Mouse (Mus musculus): ENCODE measurements at regions not wholly inside any gene's neighbourhood (a gene's known extent, or its start where the extent isn't known, plus 50 kb on each side); places are given as distances from the start of the nearest gene placed in this dataset.

DNA sequence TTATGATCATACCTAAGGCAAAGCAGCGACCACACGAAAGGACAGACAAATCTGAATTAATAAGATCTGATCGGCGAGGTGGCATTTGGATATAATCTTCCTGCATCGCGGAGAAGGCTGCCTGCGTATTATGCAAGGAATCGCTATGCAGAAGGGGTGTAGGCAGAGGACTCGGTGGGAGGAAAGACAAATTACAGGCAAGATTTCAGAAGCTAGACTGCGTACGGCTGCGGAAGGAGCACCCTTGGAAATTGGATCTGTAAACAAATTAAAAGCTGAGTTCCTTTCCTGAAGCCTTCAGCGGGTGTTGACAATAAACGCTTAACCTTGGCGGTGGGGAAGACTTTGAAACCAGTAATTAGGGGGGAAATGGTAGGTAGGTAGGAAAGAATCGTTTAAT lies 257.3 kb downstream of the Barhl2 start:
- 48% methylated on average over 16 of the region's 16 CpGs for WGBS
- peak; percentile 19 for DNase-seq (ENCODE audit: low spot score)
- ATAC-seq (ENCODE audit: low read depth) = no peak
- Histone ChIP-seq H3K36me3 (ENCODE audit: control insufficient read depth, insufficient read depth, low read length) (no peaks in the 10 kb centered on the region), H3K27ac (replicated peaks; ENCODE audit: low read depth, low read length) (no peak overlapping the region), H3K9ac (ENCODE audit: low read depth, low read length) (no peak overlapping the region), H3K4me3 (ENCODE audit: low read depth, low read length) (no peak overlapping the region), H3K9me3 (ENCODE audit: control insufficient read depth, low read length) (no peaks in the 10 kb centered on the region), H3K4me1 (ENCODE audit: control insufficient read depth, insufficient read depth, low read length) (peaks cover under 1% of the 10 kb centered on the region; the same call in 1 of the 2 replicates), H3K4me2 (ENCODE audit: low read depth, low read length) (peak overlapping the region; percentile 6; the same call in 1 of the 2 replicates), H3K27me3 (replicated peaks; ENCODE audit: control insufficient read depth, insufficient read depth, low read length) (no peaks in the 10 kb centered on the region)

DNA sequence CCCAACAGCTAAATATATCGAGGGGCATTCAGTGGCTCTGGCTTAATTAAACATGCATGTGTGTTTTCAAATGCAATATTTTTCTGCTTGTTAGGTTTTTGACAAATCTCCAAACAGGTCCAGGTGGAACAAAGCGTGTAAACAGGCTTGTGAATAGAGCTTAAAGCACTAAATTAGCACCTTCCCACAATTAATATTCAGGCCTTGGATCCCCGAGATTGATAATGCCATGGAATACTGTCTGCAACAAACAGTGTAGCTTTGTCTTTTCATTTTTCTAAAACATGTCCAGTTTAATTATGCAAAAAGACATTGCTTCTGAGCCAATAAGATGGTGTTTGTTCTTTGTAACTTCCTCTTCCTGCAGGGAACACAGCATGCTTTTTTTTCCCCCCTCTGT lies 258.9 kb downstream of the Barhl2 start:
- H3K9ac ChIP-seq (ENCODE audit: low read depth, low read length) = no peak overlapping the region
- H3K4me1 ChIP-seq (ENCODE audit: control insufficient read depth, insufficient read depth, low read length) = no peaks in the 10 kb centered on the region
- WGBS = 74% methylated on average over 3 of the region's 3 CpGs
- no peak overlapping the region for H3K27ac ChIP-seq (replicated peaks; ENCODE audit: low read depth, low read length)
- no peak overlapping the region for H3K4me2 ChIP-seq (ENCODE audit: low read depth, low read length)
- ATAC-seq (ENCODE audit: low read depth) = no peak
- H3K9me3 ChIP-seq (ENCODE audit: control insufficient read depth, low read length) = no peaks in the 10 kb centered on the region
- H3K36me3 ChIP-seq (ENCODE audit: control insufficient read depth, insufficient read depth, low read length) = no peaks in the 10 kb centered on the region
- no peak for DNase-seq (ENCODE audit: low spot score)
- H3K4me3 ChIP-seq (ENCODE audit: low read depth, low read length) = no peak overlapping the region
- H3K27me3 ChIP-seq (replicated peaks; ENCODE audit: control insufficient read depth, insufficient read depth, low read length) = no peaks in the 10 kb centered on the region

DNA sequence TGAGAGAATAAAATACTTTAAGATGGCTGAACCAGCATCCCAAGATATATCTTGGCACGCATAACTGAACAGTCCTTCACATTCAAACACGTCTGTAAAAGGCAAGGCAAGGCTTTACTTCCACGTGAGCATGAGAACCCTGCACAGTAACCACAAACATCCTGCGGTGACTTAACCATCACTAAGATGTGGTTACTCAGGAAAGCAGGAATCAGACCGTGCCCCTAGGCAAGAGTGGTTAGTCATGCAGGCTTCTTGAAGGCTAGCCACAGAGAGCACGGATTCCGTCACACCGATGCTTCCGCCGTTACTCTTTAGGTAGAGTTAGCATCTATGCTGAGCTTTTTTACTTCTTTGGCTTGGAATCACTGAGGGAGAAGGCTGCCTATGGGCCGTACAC lies 266.8 kb downstream of the Barhl2 start:
- Histone ChIP-seq H3K9me3 (ENCODE audit: control insufficient read depth, low read length) (no peaks in the 10 kb centered on the region), H3K4me2 (ENCODE audit: low read depth, low read length) (no peak overlapping the region), H3K4me1 (ENCODE audit: control insufficient read depth, insufficient read depth, low read length) (no peaks in the 10 kb centered on the region), H3K27ac (replicated peaks; ENCODE audit: low read depth, low read length) (no peak overlapping the region), H3K27me3 (replicated peaks; ENCODE audit: control insufficient read depth, insufficient read depth, low read length) (no peaks in the 10 kb centered on the region), H3K4me3 (ENCODE audit: low read depth, low read length) (no peak overlapping the region), H3K9ac (ENCODE audit: low read depth, low read length) (no peak overlapping the region), H3K36me3 (ENCODE audit: control insufficient read depth, insufficient read depth, low read length) (no peaks in the 10 kb centered on the region)
- peak; percentile 48 for DNase-seq (ENCODE audit: low spot score)
- ATAC-seq (ENCODE audit: low read depth) = no peak
- WGBS = 68% methylated on average over 11 of the region's 11 CpGs

DNA sequence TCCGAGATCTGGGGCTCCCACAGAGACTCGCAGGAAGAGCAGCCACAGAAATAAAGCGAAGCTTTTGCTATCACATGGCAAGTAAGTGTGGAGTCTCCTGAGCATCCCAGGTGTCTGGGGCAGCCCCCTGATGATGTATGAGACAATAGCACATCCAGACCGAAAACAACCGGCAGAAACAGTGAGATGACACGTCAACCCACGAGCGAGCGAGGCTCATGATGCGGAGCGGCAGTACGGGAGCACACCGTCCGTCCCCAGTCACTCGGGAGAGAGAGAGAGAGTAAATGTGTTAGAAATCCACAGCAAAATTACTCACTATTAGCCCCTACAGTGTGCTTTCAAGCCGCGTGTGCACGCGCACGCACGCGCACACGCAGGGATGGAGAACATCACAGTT lies 276.2 kb downstream of the Barhl2 start:
- no peak overlapping the region for H3K4me3 ChIP-seq (ENCODE audit: low read depth, low read length)
- no peak overlapping the region for H3K9ac ChIP-seq (ENCODE audit: low read depth, low read length)
- no peaks in the 10 kb centered on the region for H3K27me3 ChIP-seq (replicated peaks; ENCODE audit: control insufficient read depth, insufficient read depth, low read length)
- WGBS = 89% methylated on average over 23 of the region's 23 CpGs
- no peak overlapping the region for H3K4me2 ChIP-seq (ENCODE audit: low read depth, low read length)
- H3K4me1 ChIP-seq (ENCODE audit: control insufficient read depth, insufficient read depth, low read length) = no peaks in the 10 kb centered on the region
- no peaks in the 10 kb centered on the region for H3K36me3 ChIP-seq (ENCODE audit: control insufficient read depth, insufficient read depth, low read length)
- no peak for ATAC-seq (ENCODE audit: low read depth)
- H3K9me3 ChIP-seq (ENCODE audit: control insufficient read depth, low read length) = peaks cover 5% of the 10 kb centered on the region; the same call in 1 of the 2 replicates
- no peak overlapping the region for H3K27ac ChIP-seq (replicated peaks; ENCODE audit: low read depth, low read length)
- no peak for DNase-seq (ENCODE audit: low spot score)

DNA sequence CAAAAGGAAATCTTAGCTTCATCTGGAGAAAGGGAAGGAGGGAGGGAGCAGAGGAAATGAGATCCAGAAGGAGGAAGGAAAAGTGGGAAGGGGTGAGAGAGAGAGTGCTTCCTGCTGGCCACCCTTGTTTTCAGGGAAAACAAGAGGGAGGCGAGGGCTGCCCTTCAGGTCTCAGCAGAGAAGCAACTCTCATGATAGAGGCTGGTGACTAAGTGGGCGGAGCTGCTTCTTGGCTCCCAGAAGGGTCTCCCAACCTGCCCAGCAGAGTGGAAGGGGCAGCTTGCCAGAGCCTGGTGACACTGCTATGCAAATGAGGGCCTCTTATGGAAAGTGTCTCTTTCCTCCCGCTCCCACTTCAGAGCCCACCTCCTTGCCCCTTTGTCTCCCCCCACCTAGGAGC lies 285.8 kb downstream of the Barhl2 start:
- Histone ChIP-seq H3K4me2 (ENCODE audit: low read depth, low read length) (no peak overlapping the region), H3K9ac (ENCODE audit: low read depth, low read length) (no peak overlapping the region), H3K36me3 (ENCODE audit: control insufficient read depth, insufficient read depth, low read length) (no peaks in the 10 kb centered on the region), H3K9me3 (ENCODE audit: control insufficient read depth, low read length) (no peaks in the 10 kb centered on the region), H3K27ac (replicated peaks; ENCODE audit: low read depth, low read length) (no peak overlapping the region), H3K4me3 (ENCODE audit: low read depth, low read length) (no peak overlapping the region), H3K4me1 (ENCODE audit: control insufficient read depth, insufficient read depth, low read length) (peaks cover 5% of the 10 kb centered on the region; the same call in 1 of the 2 replicates), H3K27me3 (replicated peaks; ENCODE audit: control insufficient read depth, insufficient read depth, low read length) (no peaks in the 10 kb centered on the region)
- DNase-seq (ENCODE audit: low spot score) = peak; percentile 32
- ATAC-seq (ENCODE audit: low read depth) = no peak
- WGBS = 15% methylated on average over 3 of the region's 3 CpGs

DNA sequence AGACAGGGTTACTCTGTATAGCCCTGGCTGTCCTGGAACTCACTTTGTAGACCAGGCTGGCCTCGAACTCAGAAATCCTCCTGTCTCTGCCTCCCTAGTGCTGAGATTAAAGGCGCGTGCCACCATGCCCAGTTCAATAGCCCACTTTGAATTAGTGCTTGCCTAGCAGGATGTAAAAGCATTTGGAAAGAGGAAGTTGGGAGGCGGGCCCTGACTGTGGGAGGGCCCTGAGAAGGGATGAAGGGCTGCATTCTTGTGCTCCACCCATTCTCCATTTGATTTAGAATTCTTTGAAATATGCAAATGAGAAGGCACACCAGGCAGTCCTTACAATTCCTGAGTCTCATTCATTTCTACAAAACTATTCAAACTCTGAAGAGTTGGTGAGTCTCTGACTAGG lies 287.6 kb downstream of the Barhl2 start:
- H3K4me2 ChIP-seq (ENCODE audit: low read depth, low read length) = no peak overlapping the region
- ATAC-seq (ENCODE audit: low read depth) (no peak), DNase-seq (ENCODE audit: low spot score) (no peak)
- H3K36me3 ChIP-seq (ENCODE audit: control insufficient read depth, insufficient read depth, low read length) = no peaks in the 10 kb centered on the region
- H3K9me3 ChIP-seq (ENCODE audit: control insufficient read depth, low read length) = no peaks in the 10 kb centered on the region
- H3K27ac ChIP-seq (replicated peaks; ENCODE audit: low read depth, low read length) = no peak overlapping the region
- no peaks in the 10 kb centered on the region for H3K27me3 ChIP-seq (replicated peaks; ENCODE audit: control insufficient read depth, insufficient read depth, low read length)
- no peak overlapping the region for H3K4me3 ChIP-seq (ENCODE audit: low read depth, low read length)
- 96% methylated on average over 4 of the region's 4 CpGs for WGBS
- peaks cover 5% of the 10 kb centered on the region; the same call in 1 of the 2 replicates for H3K4me1 ChIP-seq (ENCODE audit: control insufficient read depth, insufficient read depth, low read length)
- no peak overlapping the region for H3K9ac ChIP-seq (ENCODE audit: low read depth, low read length)

DNA sequence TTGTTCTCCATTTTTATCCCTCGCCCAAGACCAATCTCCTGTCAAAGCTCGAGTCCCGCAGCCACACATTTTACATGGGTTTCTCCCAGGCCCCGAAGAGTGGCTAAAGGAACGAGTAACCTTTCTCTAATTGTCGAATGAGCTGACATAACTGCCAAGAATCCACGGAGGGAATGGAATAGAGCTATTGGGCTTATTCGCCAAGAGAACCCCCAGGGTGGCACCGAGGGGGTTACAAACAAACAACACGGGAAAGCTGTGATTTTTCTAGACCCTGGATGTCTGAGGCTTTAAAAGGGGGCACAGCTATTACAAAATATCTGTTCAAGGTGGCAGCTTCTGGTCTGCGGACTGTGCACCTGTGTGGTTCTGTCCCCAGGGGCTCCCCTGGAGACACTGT lies 290.4 kb downstream of the Barhl2 start:
- no peak overlapping the region for H3K27ac ChIP-seq (replicated peaks; ENCODE audit: low read depth, low read length)
- H3K9me3 ChIP-seq (ENCODE audit: control insufficient read depth, low read length) = no peaks in the 10 kb centered on the region
- peaks cover 10% of the 10 kb centered on the region; the same call in 1 of the 2 replicates for H3K4me1 ChIP-seq (ENCODE audit: control insufficient read depth, insufficient read depth, low read length)
- no peaks in the 10 kb centered on the region for H3K36me3 ChIP-seq (ENCODE audit: control insufficient read depth, insufficient read depth, low read length)
- ATAC-seq (ENCODE audit: low read depth) = no peak
- H3K4me3 ChIP-seq (ENCODE audit: low read depth, low read length) = no peak overlapping the region
- H3K27me3 ChIP-seq (replicated peaks; ENCODE audit: control insufficient read depth, insufficient read depth, low read length) = no peaks in the 10 kb centered on the region
- 79% methylated on average over 11 of the region's 11 CpGs for WGBS
- H3K4me2 ChIP-seq (ENCODE audit: low read depth, low read length) = no peak overlapping the region
- H3K9ac ChIP-seq (ENCODE audit: low read depth, low read length) = no peak overlapping the region
- DNase-seq (ENCODE audit: low spot score) = no peak

DNA sequence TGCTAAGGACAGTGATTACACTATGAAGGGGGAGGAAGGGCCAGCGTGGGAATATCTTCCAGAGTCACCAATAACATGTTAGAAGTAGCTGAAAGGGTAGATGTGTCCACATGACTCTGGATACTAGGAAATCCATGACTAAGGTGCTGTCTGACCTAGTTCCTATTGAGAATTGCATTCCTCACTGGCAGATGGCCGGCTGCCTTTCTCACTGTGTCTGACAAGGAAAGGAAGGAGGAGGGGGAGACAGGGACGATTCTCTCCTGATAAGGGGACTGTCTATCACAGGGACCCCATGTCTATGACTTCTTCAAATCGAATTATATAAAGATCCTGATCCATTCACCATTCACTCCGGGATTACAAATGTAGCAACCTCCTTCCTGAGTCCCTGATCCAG lies 289.9 kb downstream of the Zfp326 start:
- H3K4me1 ChIP-seq (ENCODE audit: control insufficient read depth, insufficient read depth, low read length) = peaks cover 5% of the 10 kb centered on the region; the same call in 1 of the 2 replicates
- DNase-seq (ENCODE audit: low spot score) = no peak
- H3K4me3 ChIP-seq (ENCODE audit: low read depth, low read length) = no peak overlapping the region
- no peaks in the 10 kb centered on the region for H3K27me3 ChIP-seq (replicated peaks; ENCODE audit: control insufficient read depth, insufficient read depth, low read length)
- WGBS = 72% methylated on average over 5 of the region's 5 CpGs
- H3K9me3 ChIP-seq (ENCODE audit: control insufficient read depth, low read length) = no peaks in the 10 kb centered on the region
- no peak overlapping the region for H3K27ac ChIP-seq (replicated peaks; ENCODE audit: low read depth, low read length)
- no peaks in the 10 kb centered on the region for H3K36me3 ChIP-seq (ENCODE audit: control insufficient read depth, insufficient read depth, low read length)
- no peak overlapping the region for H3K4me2 ChIP-seq (ENCODE audit: low read depth, low read length)
- no peak for ATAC-seq (ENCODE audit: low read depth)
- H3K9ac ChIP-seq (ENCODE audit: low read depth, low read length) = no peak overlapping the region

DNA sequence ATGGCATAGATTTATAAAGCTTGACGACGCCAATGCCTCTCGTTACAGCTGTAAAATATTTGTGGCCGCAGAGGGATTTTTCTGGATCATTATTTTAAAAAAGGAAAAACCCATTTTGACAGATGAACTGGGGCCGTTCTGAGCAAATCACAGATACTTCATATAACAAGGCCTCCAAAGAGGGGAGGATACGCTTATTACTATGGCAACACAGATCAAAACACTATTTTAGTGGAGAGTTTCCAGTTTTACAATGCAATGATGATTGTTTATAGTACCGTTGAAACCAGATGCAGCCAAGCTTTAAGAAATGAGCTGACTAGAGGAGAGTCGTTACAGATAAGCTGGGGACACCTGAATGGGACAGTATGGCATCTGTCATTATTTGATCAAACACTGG lies 287.8 kb downstream of the Zfp326 start:
- H3K4me1 ChIP-seq (ENCODE audit: control insufficient read depth, insufficient read depth, low read length) = peaks cover 5% of the 10 kb centered on the region; the same call in 1 of the 2 replicates
- H3K9me3 ChIP-seq (ENCODE audit: control insufficient read depth, low read length) = 0 out of 2 replicates have a peak, but pooled peaks cover 6% of the 10 kb centered on the region
- 60% methylated on average over 8 of the region's 8 CpGs for WGBS
- ATAC-seq (ENCODE audit: low read depth) = no peak
- no peak overlapping the region for H3K4me2 ChIP-seq (ENCODE audit: low read depth, low read length)
- no peak overlapping the region for H3K4me3 ChIP-seq (ENCODE audit: low read depth, low read length)
- no peak overlapping the region for H3K9ac ChIP-seq (ENCODE audit: low read depth, low read length)
- H3K27me3 ChIP-seq (replicated peaks; ENCODE audit: control insufficient read depth, insufficient read depth, low read length) = no peaks in the 10 kb centered on the region
- DNase-seq (ENCODE audit: low spot score) = peak; percentile 28
- H3K27ac ChIP-seq (replicated peaks; ENCODE audit: low read depth, low read length) = no peak overlapping the region
- H3K36me3 ChIP-seq (ENCODE audit: control insufficient read depth, insufficient read depth, low read length) = no peaks in the 10 kb centered on the region
